In genomic region chr5:66618597-66618996, GRCm38 (mm10) we compare ENCODE assay signal across 8 mouse cellular contexts. TPM values are rescaled to one million over a fixed set of nuclear protein-coding genes. Genes with fewer than 3 reads are reported as not detected.
DNase-seq lines count a peak whose midpoint lies in the region; ATAC-seq and TF ChIP-seq lines count a peak whose summit lies in the region.

TSS of gene Apbb2 (minus strand) at chr5:66618784.

- peaks cover 35% of the 10 kb centered on the region for H3K4me1 ChIP-seq in forebrain, embryonic 15.5 days
- H3K4me1 ChIP-seq in liver, embryonic 16.5 days (ENCODE audit: control insufficient read depth, low read depth, low read length) = no peaks in the 10 kb centered on the region; the same call in none of the 2 replicates
- H3K4me1 ChIP-seq in neural tube, embryonic 14.5 days (ENCODE audit: control insufficient read depth, insufficient read depth, low read length) = peaks cover 28% of the 10 kb centered on the region
- H3K4me1 ChIP-seq in testis, adult 2 months (ENCODE audit: control insufficient read depth, insufficient read depth, low read length) = peaks cover 15% of the 10 kb centered on the region

- no peaks in the 10 kb centered on the region for H3K9me3 ChIP-seq in forebrain, embryonic 15.5 days
- no peaks in the 10 kb centered on the region for H3K9me3 ChIP-seq in liver, embryonic 16.5 days (replicated peaks; ENCODE audit: control insufficient read depth, low read length)
- H3K9me3 ChIP-seq in neural tube, embryonic 14.5 days (ENCODE audit: control insufficient read depth, low read length) = no peaks in the 10 kb centered on the region

- peak; percentile 69 for ATAC-seq in CD4-positive, CD25-positive, alpha-beta regulatory T cell, adult 4 months
- ATAC-seq in forebrain, embryonic 15.5 days (replicated peaks) = peak; percentile 97
- peak; percentile 82 for ATAC-seq in liver, embryonic 16.5 days (ENCODE audit: low read depth)
- ATAC-seq in neural tube, embryonic 14.5 days (ENCODE audit: low read depth) = peak; percentile 96

- intact Hi-C loops in heart, postnatal 14 days (cut with DNase I) = loop anchor here (1.0 to 5.0 kb wide), 4 partner anchors 56 to 195 kb away; no protein-coding TSS in a partner anchor

- H3K27me3 ChIP-seq in forebrain, embryonic 15.5 days = no peaks in the 10 kb centered on the region
- peaks cover 37% of the 10 kb centered on the region for H3K27me3 ChIP-seq in liver, embryonic 16.5 days (ENCODE audit: control insufficient read depth, insufficient read depth, low read depth, low read length)
- H3K27me3 ChIP-seq in neural tube, embryonic 14.5 days (ENCODE audit: control insufficient read depth, insufficient read depth, low read length) = no peaks in the 10 kb centered on the region
- H3K27me3 ChIP-seq in testis, adult 2 months (ENCODE audit: control insufficient read depth, insufficient read depth, low read length) = no peaks in the 10 kb centered on the region

- TF ChIP-seq POLR2A in testis, adult 2 months (IDR thresholded peaks at IDR 0.05; ENCODE audit: control insufficient read depth, low read depth, low read length) = 0 out of 2 replicates have a peak, but pooled peaks have one; percentile 22

- TF ChIP-seq CTCF in testis, adult 2 months (IDR thresholded peaks at IDR 0.05; ENCODE audit: control insufficient read depth, insufficient read depth, insufficient replicate concordance, low read depth, low read length) = no peak

- peak within 1 kb of the TSS; percentile 84 for H3K4me2 ChIP-seq in forebrain, embryonic 15.5 days (replicated peaks)
- H3K4me2 ChIP-seq in liver, embryonic 16.5 days (ENCODE audit: low read depth, low read length) = peak within 1 kb of the TSS; percentile 59
- H3K4me2 ChIP-seq in neural tube, embryonic 14.5 days (ENCODE audit: low read depth, low read length) = peak within 1 kb of the TSS; percentile 68

- peak within 1 kb of the TSS; percentile 97 for H3K9ac ChIP-seq in forebrain, embryonic 15.5 days (replicated peaks)
- peak within 1 kb of the TSS; percentile 64 for H3K9ac ChIP-seq in liver, embryonic 16.5 days (ENCODE audit: low read depth, low read length)
- peak within 1 kb of the TSS; percentile 83 for H3K9ac ChIP-seq in neural tube, embryonic 14.5 days (replicated peaks; ENCODE audit: low read depth, low read length)

- peak within 1 kb of the TSS; percentile 98 for H3K27ac ChIP-seq in forebrain, embryonic 15.5 days (replicated peaks)
- peak within 1 kb of the TSS; percentile 82 for H3K27ac ChIP-seq in liver, embryonic 16.5 days (ENCODE audit: low read length)
- H3K27ac ChIP-seq in neural tube, embryonic 14.5 days (ENCODE audit: low read depth, low read length) = peak within 1 kb of the TSS; percentile 97
- no peak within 1 kb of the TSS; the same call in 1 of the 2 replicates for H3K27ac ChIP-seq in testis, adult 2 months (ENCODE audit: control insufficient read depth, insufficient read depth, low read depth, low read length)

- under 1% methylated on average over 39 of the region's 39 CpGs for WGBS in forebrain, embryonic 15.5 days
- under 1% methylated on average over 39 of the region's 39 CpGs for WGBS in large intestine, adult 2 months
- WGBS in liver, embryonic 16.5 days (ENCODE audit: insufficient replicate concordance) = under 1% methylated on average over 38 of the region's 39 CpGs
- WGBS in neural tube, embryonic 14.5 days = under 1% methylated on average over 38 of the region's 39 CpGs

- H3K4me3 ChIP-seq in forebrain, embryonic 15.5 days = peak within 1 kb of the TSS; percentile 79
- peak within 1 kb of the TSS; percentile 66 for H3K4me3 ChIP-seq in liver, embryonic 16.5 days (ENCODE audit: low read depth, low read length)
- peak within 1 kb of the TSS; percentile 96 for H3K4me3 ChIP-seq in neural tube, embryonic 14.5 days (ENCODE audit: low read depth, low read length)
- H3K4me3 ChIP-seq in testis, adult 2 months (ENCODE audit: control insufficient read depth, low read depth, low read length) = peak within 1 kb of the TSS; percentile 83

- DNase-seq in c-Kit-positive CD71-negative TER-119-negative erythroid progenitor cells, embryonic 14.5 days (ENCODE audit: low read depth) = peak; percentile 51
- DNase-seq in heart, postnatal 14 days = peak; percentile 97 to 98
- DNase-seq in large intestine, adult 2 months (ENCODE audit: low read depth, low spot score) = peak; percentile 74

- H3K36me3 ChIP-seq in forebrain, embryonic 15.5 days = no peaks in the 10 kb centered on the region
- no peaks in the 10 kb centered on the region for H3K36me3 ChIP-seq in liver, embryonic 16.5 days (ENCODE audit: control insufficient read depth, insufficient read depth)
- H3K36me3 ChIP-seq in neural tube, embryonic 14.5 days (ENCODE audit: control insufficient read depth, insufficient read depth, low read length) = no peaks in the 10 kb centered on the region
- H3K36me3 ChIP-seq in testis, adult 2 months (ENCODE audit: control insufficient read depth, insufficient read depth, low read length) = no peaks in the 10 kb centered on the region

RNA-seq across cellular contexts. Expression of gene Apbb2, which starts in this region (rescaled TPM):
- 1 to 10 TPM in 1 of 2 experiments, under 1 TPM in 1; 0.93 to 6.7 TPM for polyA plus RNA-seq in CD4-positive, CD25-positive, alpha-beta regulatory T cell, adult 4 months (2017; shearing (Covaris generic))
- polyA plus RNA-seq in forebrain, embryonic 15.5 days (2015; fragmentation: Nextera tagmentation; extraction: Ambion mirVana) = 85.6 and 85.8 TPM in 2 replicates
- 10 to 100 TPM; 48.0 to 55.1 TPM for total RNA-seq in heart, postnatal 14 days (2021)
- 4.7 and 11.1 TPM in 2 replicates for polyA plus RNA-seq in large intestine, adult 2 months (2012; rRNA removed)
- 4.4 and 5.6 TPM in 2 replicates for polyA plus RNA-seq in liver, embryonic 16.5 days (2015; fragmentation: Nextera tagmentation; extraction: Ambion mirVana)
- polyA plus RNA-seq in neural tube, embryonic 14.5 days (2014; fragmentation: Nextera tagmentation; extraction: Ambion mirVana) = 129 and 132 TPM in 2 replicates
- polyA plus RNA-seq in testis, adult 2 months (2012; rRNA removed) = 0.73 and 1.2 TPM in 2 replicates
